Mouse (Mus musculus) B cell, adult (primary cell): ENCODE measurements around the gene Col8a1. TPM values are rescaled to one million over a fixed set of nuclear protein-coding genes. Genes with fewer than 3 reads are reported as not detected.

Source experiments
- total RNA-seq: library from RNA; stranded (reverse); gene quantifications from 4 replicates; pipeline ENCODE4 v1.2.4, GENCODE M21; 2023; ENCODE audit not compliant: inconsistent age

The Col8a1 gene
- not detected in 4 replicates for total RNA-seq

DNA sequence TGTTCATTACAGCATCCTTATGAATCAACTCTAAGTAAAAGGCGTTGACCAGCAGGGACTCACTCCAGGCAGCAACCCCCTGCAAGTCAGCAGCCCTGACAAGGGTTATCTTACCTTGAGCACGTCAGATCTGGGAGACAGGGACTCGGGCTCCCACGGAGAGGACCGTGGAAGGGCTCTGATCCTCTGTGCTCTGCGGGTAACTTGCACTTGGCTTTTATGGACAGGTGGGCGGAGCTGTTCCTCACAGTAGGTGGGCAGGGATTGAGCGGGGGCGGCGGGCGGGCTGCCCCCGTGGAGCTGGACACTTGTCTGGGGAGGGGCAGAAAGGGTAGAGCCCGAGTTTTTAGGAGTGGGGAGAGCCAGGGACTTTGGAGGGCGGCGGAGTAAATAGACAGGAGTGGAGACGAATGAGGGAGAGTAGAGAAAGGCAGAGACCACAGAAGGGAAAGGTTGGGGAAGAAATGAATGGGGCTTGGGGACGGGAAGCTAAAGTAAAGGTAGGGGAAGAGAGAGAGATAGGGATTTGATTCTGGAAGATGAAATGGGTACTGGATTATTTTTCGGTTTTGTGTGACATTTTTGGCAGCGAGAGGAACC lies at the start of gene Col8a1:
Gene Col8a1, minus strand, starts transcription at position 212 of the 600 bp plus-strand sequence.

DNA sequence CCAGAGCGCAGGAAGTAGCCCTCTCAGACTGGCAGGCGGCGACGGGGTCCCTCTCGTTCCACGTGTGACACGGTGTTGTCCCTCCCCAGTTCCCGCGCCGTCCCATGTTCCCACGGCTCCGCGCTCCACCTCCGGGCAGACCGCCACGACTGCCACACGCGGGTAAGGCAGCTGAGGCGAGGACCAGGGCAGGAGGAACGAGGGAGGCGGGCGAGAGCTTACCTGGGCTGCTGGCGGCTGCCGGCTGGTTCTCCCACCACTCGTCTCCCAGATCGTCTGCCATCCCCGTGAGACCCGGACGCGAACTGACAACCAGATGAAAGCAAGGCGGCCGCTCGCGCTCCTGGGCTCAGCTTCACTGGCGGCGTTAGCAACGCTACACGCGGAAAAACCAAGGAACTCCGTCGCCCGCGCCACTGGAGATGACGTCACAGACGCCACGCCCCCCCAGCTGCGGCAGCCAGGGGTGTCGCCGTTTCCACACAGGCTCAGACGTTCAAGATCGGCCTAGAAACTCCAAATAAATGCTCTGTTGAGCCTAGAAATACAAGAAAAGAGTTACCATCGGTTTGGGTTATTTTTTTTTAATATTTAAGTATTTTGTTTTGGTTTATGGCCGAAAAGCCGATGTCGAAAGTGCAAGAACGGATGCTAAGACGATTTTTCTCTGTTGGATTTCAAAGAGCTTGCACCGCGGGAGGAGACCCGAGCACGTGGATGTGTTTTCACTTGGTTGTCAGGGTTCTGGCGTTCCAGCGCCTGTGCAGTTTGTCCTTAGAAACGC lies 147.9 kb downstream of the Col8a1 start, which contains the start of gene Cmss1:
Gene Cmss1, minus strand, starts transcription at position 421 of the 784 bp plus-strand sequence.

Other genes starting within 250 kb of the Col8a1 start
- 8.2 to 13.1 TPM (median 9.5 TPM) in 4 replicates for gene Cmss1, start 147.9 kb downstream of the Col8a1 start, total RNA-seq